Mouse (Mus musculus) embryonic fibroblast, embryonic 13.5 days (primary cell): ENCODE measurements at regions not wholly inside any gene's neighbourhood (a gene's known extent, or its start where the extent isn't known, plus 50 kb on each side); places are given as distances from the start of the nearest gene placed in this dataset.

ENCODE experiments used
- CTCF ChIP-seq: IDR thresholded peaks from 2 replicates; pipeline ENCODE4 v1.5.1; 2011; ENCODE audit warnings: mild to moderate bottlenecking, control low read depth, low read length, moderate library complexity, borderline replicate concordance; ENCODE audit not compliant: insufficient read depth
- POLR2A ChIP-seq: IDR thresholded peaks from 2 replicates; pipeline ENCODE4 v1.6.1; 2011; ENCODE audit warnings: low read depth, mild to moderate bottlenecking, control low read depth, low read length, moderate library complexity

- TF ChIP-seq POLR2A: no peak
- TF ChIP-seq CTCF: no peak
Measured at GRCm38 (mm10) chr13:53717582-53717981, 244.7 kb upstream of the Msx2 start.
